Mouse (Mus musculus) heart, postnatal 0 days (tissue): ENCODE data around the gene Ccdc32.

Source experiments
- CTCF ChIP-seq: IDR thresholded peaks from 2 replicates; pipeline ENCODE4 v1.5.1; 2016; ENCODE audit warnings: antibody characterized with exemption, control low read depth, low read depth
- EP300 ChIP-seq: IDR thresholded peaks from 2 replicates; pipeline ENCODE4 v1.6.1; 2016; ENCODE audit warnings: antibody characterized with exemption, low read depth

- no peak for TF ChIP-seq CTCF
- TF ChIP-seq EP300: no peak
Observed at GRCm38 (mm10) chr2:119045163-119045562, 16.0 kb upstream of the Ccdc32 start.
